Mouse (Mus musculus) gastrocnemius, adult 18-20 months (tissue): Measurements from ENCODE around the gene Cntnap5b. TPM values are rescaled to one million over a fixed set of nuclear protein-coding genes. Genes with fewer than 3 reads are reported as not detected.
A peak's percentile ranks its signal among the peaks of the same experiment; 100 is the strongest.

Source experiments
- DNase-seq: peaks from one replicate; pipeline ENCODE4 v3.0.0; 2021; ENCODE audit warnings: low spot score
- total RNA-seq, 2 experiments: library from RNA; stranded (reverse); gene quantifications; 2 replicates each; pipeline ENCODE4 v1.2.3; 2021

The Cntnap5b gene
- total RNA-seq, 2 experiments from 2014 or later, result 0.07 TPM

DNA sequence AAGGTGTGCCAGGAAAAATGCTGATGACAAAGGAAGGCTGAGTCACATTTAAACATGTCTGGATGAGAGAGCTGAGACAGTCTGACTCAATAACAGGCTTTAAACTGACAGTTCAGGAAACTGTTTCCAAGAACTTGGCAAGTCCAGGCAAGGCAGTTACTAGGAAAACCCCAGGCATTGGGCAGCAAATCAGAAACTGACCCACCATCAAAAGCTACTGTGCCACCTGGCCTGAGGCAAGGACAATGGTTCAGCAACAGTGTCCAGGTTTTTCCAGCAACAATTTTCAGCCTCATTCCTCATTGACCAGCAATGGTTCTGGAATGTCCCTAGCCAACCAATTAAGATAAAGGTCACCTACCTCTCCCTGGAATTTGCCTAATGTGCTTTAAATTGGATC, 399.0 kb downstream of the Cntnap5b start:
- no peak for DNase-seq

- peak; percentile 9 for DNase-seq
These were observed 407.5 kb downstream of the Cntnap5b start for GRCm38 (mm10) chr1:100180050-100180449.

GRCm38 (mm10) chr1:100231980-100232608, 459.5 kb downstream of the Cntnap5b start:
- DNase-seq, result no peak

GRCm38 (mm10) chr1:100251964-100252363, 479.4 kb downstream of the Cntnap5b start:
- DNase-seq, result no peak

- DNase-seq, result no peak
These were observed 538.1 kb downstream of the Cntnap5b start for GRCm38 (mm10) chr1:100310687-100311086.

DNA sequence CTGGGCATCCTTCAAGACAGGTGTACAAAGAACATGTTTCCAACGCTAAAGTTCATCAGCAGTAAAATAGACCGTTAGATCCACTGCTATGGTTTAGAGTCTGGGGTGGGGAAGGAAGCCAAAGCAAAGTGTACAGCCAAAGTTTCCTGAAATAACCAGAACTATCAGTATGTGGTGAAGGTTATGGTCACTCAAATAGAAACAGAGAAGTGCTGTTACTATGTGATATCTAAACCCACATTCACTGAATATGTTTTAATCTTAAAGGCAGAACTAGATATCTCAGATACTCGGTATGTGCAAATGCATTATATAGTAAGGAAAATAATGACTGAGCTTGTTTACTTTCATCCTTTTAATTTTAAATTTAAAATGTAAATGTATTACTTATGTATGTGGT, 558.5 kb downstream of the Cntnap5b start:
- no peak for DNase-seq

DNA sequence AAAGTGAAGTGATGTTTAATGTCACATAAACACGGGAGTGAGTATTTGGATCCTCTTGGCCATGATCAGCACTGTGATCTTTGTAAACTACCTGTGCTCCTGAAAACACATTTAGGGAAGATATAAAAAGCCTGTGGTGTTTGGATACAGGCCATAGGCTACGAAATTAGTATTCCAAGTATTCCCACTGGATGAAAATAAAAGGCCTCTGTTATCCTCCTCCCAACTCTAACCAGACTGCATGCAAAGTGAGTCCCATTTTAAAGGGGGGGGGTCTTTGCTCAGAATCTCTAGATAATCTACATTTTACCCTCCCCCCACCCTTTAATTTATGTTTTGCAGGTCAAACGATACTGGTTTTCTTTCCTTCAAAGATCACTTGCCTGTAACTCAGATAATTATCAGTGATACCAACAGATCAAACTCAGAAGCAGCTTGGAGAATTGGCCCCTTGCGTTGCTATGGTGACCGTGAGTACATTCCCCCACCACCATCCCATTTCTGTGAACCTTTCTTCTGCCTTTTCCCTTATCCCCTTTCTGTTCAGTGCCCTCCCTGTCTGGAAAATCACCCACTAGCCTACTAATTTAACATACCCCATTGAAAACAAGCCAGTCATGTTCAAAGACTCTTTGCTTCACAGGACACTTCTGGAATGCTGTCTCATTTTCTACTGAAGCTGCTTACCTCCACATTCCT, 597.0 kb downstream of the Cntnap5b start:
- DNase-seq, result no peak

- no peak for DNase-seq
These were observed 613.7 kb downstream of the Cntnap5b start for GRCm38 (mm10) chr1:100386252-100386651.

- DNase-seq, result no peak
These were observed 621.5 kb downstream of the Cntnap5b start for GRCm38 (mm10) chr1:100394034-100394433.

DNA sequence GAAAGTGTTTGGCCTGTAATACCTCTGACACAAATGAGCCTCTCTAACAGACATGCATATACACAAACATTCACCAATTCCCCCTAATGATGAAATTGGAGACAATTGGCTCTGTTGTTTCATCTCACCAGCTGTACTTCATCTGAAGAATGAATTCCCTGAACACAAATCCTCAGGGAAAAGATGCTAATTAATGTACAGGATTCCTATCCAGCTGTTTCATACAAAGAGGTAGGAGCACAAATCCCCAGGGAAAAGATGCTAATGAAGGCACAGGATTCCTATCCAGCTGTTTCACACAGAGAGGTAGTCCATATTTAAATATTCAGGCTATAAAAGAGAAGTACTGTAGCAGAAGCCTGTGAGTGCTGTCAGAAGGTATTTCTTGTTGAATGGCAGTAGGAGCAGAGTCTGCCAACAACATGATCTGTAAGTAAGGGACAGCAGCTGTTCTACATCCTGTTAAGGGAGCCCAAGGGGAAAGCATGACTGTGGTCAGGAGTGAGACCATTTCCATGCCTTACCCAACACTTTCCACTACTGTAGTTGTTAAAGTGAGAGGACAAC, 644.2 kb downstream of the Cntnap5b start:
- no peak for DNase-seq

DNA sequence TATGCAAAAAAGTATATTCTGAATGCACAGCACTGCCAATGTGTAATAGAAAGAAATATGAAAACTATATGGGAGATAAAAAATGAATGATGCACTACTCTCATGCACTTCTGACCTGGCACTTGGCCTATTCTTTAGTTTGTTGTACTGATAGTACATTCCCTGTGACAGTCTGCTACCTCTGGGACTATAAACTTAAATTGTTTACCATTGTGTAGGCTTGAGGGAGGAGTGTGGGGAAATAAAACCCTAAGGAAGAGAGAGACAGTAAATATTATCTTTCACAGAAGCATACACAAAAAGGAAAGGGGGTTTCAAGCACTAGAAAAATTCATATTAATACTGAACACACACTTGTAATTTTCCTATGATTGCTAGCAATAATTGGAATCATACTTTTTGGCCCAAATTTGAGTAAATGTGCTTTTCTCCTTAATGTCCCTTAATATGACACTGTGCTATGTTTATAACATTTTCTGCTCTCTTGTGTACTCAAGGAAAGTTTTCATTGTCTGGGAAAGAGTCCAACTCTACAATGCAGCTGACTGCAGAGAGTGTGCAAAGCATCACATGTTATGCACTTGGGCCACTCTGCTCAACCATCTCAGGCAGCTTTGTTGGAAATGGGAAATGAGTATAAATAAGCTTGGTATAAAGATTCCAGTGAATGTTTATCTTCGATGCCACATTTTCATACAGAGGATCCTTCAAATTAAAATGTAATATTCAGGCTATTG, 657.6 kb downstream of the Cntnap5b start:
- DNase-seq, result no peak

GRCm38 (mm10) chr1:100463877-100464276, 691.3 kb downstream of the Cntnap5b start:
- no peak for DNase-seq

DNA sequence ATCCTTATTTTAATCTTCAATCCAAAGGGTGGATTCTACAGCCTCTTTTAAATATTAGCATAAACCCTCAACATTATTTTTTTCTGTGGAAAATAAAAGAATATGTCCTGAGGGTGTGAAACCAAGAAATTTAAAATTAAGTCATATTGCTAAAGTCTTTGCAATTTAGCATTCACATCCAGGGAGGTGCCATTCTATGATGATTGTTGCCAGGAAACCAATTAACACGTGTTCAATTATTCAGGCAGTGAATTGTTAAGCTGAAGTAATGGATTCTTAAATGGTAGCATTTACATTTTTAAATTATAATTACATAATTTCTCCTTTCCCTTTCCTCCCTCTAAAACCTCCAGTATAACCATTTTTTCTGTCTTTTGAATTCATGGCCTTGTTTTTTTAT, 692.7 kb downstream of the Cntnap5b start:
- no peak for DNase-seq

DNA sequence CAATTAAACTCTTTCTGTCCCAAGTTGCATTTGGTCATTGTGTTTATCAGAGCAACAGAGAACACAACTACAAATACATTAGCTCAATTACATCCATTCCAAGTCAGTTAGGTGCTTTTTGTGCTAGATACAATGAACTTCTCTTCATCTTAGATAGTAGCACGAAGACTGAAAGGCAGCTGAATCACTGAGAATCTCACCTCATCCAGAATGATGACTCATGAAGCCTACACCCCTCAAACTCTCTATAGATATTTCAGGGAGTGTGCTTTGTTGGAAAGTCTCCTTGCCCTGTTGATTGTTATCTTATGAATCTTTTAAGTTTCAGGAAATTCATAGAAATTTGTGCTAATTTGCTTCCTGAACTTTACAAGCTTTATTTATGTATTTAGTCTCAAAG, 695.0 kb downstream of the Cntnap5b start:
- no peak for DNase-seq

DNA sequence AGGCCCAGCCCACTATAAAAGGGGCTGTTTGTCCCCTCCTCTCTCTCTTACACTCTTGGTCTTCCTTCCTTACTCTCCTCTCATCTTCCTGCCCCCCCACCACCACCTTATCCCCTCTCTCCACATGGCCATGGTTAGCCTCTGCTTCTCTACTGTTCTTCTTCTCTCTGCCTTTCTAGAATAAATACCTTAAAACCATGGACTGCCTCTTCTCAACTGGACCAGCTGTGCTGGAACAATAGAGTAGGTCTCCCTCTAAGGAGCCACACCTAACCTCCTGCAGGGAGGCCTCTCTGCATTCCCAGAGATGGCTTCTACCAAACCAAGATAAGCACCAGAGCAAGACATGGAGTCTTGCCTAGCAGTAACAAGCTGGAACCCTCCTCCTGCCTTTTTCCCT, 737.3 kb downstream of the Cntnap5b start:
- no peak for DNase-seq
